Mouse (Mus musculus) ovary, postnatal 10 days (tissue): ENCODE measurements at regions not wholly inside any gene's neighbourhood (a gene's known extent, or its start where the extent isn't known, plus 50 kb on each side); places are given as distances from the start of the nearest gene placed in this dataset.

ENCODE experiments used
- DNase-seq: peaks from one replicate; pipeline ENCODE4 v3.0.0; 2022; ENCODE audit warnings: low spot score

GRCm38 (mm10) chr6:98178005-98178404, 164.5 kb downstream of the Gm765 start:
- DNase-seq: no peak

GRCm38 (mm10) chr6:98149043-98149813, 193.3 kb downstream of the Gm765 start:
- DNase-seq: no peak

GRCm38 (mm10) chr6:98147855-98148254, 194.7 kb downstream of the Gm765 start:
- no peak for DNase-seq

- no peak for DNase-seq
These were observed 209.6 kb downstream of the Gm765 start for GRCm38 (mm10) chr6:98132931-98133330.

- DNase-seq: no peak
These were observed 217.1 kb downstream of the Gm765 start for GRCm38 (mm10) chr6:98125434-98125833.

- no peak for DNase-seq
These were observed 224.0 kb downstream of the Gm765 start for GRCm38 (mm10) chr6:98118355-98119150.

- DNase-seq: no peak
These were observed 228.0 kb downstream of the Gm765 start for GRCm38 (mm10) chr6:98114327-98115134.

- DNase-seq: no peak
These were observed 228.8 kb downstream of the Gm765 start for GRCm38 (mm10) chr6:98113708-98114107.

- DNase-seq: no peak
These were observed 229.9 kb downstream of the Gm765 start for GRCm38 (mm10) chr6:98112495-98113115.

GRCm38 (mm10) chr6:98107123-98107522, 235.4 kb downstream of the Gm765 start:
- DNase-seq: no peak

- DNase-seq: peak; percentile 54
These were observed 237.1 kb downstream of the Gm765 start for GRCm38 (mm10) chr6:98105280-98106090.

GRCm38 (mm10) chr6:98104432-98104831, 238.1 kb downstream of the Gm765 start:
- no peak for DNase-seq

- DNase-seq: no peak
These were observed 241.5 kb downstream of the Gm765 start for GRCm38 (mm10) chr6:98101023-98101422.

GRCm38 (mm10) chr6:98099126-98099525, 243.4 kb downstream of the Gm765 start:
- DNase-seq: no peak

- DNase-seq: no peak
These were observed 247.3 kb downstream of the Gm765 start for GRCm38 (mm10) chr6:98095243-98095642.

- DNase-seq: no peak
These were observed 253.4 kb downstream of the Gm765 start for GRCm38 (mm10) chr6:98089185-98089584.

- DNase-seq: no peak
These were observed 262.5 kb downstream of the Gm765 start for GRCm38 (mm10) chr6:98080076-98080475.
